Mouse (Mus musculus): ENCODE measurements around the gene Mblac1. TPM values are rescaled to one million over a fixed set of nuclear protein-coding genes. Genes with fewer than 3 reads are reported as not detected.

The Mblac1 gene
- polyA plus RNA-seq, 1 experiment from 2014 or later, result 6.7 TPM

DNA sequence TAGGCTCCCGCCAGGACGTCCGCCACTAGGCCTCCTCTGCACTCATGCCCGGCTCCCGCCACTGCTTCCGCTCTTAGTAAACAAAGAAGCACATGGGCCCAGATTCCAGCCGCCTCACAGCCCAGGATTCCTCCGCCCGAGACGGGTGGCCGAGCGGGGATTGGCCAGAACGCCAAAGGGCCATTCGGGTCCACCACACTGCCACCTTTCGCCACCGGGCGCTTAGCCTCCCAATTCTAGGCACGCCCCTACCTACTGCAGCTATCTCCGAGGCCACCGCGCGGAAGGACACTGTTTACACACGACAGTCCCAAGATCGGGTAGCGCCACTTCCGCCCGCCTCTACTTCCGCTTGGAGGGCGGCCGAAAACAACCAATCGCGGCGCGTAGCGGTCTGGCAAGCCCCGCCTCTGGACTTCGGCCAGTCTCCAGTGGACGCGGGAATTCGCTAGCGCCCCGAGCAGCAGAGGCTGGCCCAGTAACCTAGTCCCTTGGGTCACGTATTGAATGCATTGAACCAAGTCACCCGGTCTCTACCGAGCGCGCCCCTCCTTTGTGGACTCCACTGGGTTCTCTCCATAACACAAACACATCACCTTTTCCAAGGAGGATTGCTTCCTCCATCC, 23.1 kb upstream of the Mblac1 start:
- H3K9me3 ChIP-seq (replicated peaks; ENCODE audit: control insufficient read depth, low read length), result no peaks in the 10 kb centered on the region
- peak overlapping the region; percentile 77 for H3K4me2 ChIP-seq (ENCODE audit: low read depth, low read length)
- peaks cover 11% of the 10 kb centered on the region for H3K4me1 ChIP-seq (ENCODE audit: control insufficient read depth, insufficient read depth, low read length)
- peak overlapping the region; percentile 84 for H3K9ac ChIP-seq (ENCODE audit: low read length)
- WGBS, result under 1% methylated on average over 47 of the region's 47 CpGs
- H3K4me3 ChIP-seq (replicated peaks; ENCODE audit: low read length), result peak overlapping the region; percentile 83
- H3K27ac ChIP-seq (ENCODE audit: low read length), result peak overlapping the region; percentile 98
- H3K36me3 ChIP-seq (ENCODE audit: control insufficient read depth, insufficient read depth, low read length), result peaks cover 21% of the 10 kb centered on the region
- no peaks in the 10 kb centered on the region for H3K27me3 ChIP-seq (ENCODE audit: control insufficient read depth, insufficient read depth, low read length)
- peak; percentile 88 for ATAC-seq (ENCODE audit: insufficient read depth, low FRiP score)

DNA sequence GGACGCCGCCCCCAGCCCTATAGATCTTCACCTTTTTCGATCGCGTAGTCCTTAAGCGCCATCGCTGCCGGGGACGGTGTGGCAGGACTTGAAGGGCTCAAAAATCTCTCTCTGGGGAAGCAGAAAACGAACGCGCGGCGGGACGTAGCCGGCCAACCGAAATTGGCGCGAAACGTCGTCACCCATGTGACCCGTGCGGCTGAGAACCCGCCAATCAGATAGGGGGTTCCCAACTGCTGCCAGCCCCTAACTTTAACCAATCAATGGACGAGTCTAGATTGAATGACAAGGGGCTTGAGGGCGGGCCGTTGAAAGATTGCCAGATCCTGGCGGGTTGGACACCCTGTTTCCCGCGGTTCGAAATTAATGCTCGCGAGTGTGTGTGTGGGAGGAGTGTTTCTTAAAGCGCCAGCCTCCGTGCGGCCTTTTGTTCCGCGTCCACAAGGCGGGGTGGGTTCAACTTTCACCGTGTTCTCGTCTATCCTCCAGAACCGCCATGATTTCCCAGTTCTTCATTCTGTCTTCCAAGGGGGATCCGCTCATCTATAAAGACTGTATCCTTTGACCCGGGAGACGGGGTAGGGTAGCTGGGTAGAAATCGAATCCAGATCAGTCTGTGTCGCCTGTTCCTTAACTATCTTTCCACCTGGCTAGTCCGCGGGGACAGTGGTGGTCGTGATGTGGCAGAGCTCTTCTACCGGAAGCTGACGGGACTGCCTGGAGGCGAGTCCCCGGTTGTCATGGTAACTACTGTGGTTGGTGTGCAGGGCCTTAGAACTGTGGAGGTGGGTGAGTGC, 22.2 kb upstream of the Mblac1 start, which contains the start of the genes Ap4m1 and Mcm7:
Gene Ap4m1 (plus strand): TSS at position 308 of the 797 bp plus-strand sequence.
Gene Mcm7 (minus strand): TSS at position 728 of the 797 bp plus-strand sequence.
- Histone ChIP-seq H3K27ac (ENCODE audit: low read length) (peak within 1 kb of the TSS; percentile 98), H3K4me2 (ENCODE audit: low read depth, low read length) (peak within 1 kb of the TSS; percentile 77), H3K27me3 (ENCODE audit: control insufficient read depth, insufficient read depth, low read length) (no peaks in the 10 kb centered on the region), H3K9ac (ENCODE audit: low read length) (peak within 1 kb of the TSS; percentile 84), H3K4me3 (replicated peaks; ENCODE audit: low read length) (peak within 1 kb of the TSS; percentile 83), H3K9me3 (replicated peaks; ENCODE audit: control insufficient read depth, low read length) (no peaks in the 10 kb centered on the region), H3K36me3 (ENCODE audit: control insufficient read depth, insufficient read depth, low read length) (peaks cover 18% of the 10 kb centered on the region), H3K4me1 (ENCODE audit: control insufficient read depth, insufficient read depth, low read length) (peaks cover 11% of the 10 kb centered on the region)
- peak; percentile 92 for ATAC-seq (ENCODE audit: insufficient read depth, low FRiP score)
- under 1% methylated on average over 54 of the region's 54 CpGs for WGBS

DNA sequence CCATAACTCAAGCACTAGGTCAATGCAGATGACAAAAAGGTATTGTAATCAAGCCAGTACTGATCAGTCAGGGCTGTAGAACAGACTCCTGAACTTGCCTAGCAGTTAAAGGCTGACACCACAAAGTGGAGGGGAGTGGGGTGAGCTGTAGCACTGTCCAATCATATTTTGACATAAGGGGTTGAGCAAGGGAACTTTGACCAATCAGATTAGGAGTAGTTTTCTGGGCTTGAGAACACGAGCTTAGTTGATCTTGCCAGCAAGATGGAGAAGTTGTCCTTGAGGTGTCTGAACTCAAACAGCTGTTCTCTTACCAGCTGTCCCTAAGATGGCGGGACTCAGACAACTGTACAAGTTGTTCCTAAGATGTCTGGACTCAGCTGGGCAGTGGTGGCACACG, 20.9 kb upstream of the Mblac1 start:
- 69% methylated on average over 3 of the region's 3 CpGs for WGBS
- 0 out of 2 replicates have a peak overlapping the region, but pooled peaks have one; percentile 83 for H3K4me3 ChIP-seq (replicated peaks; ENCODE audit: low read length)

DNA sequence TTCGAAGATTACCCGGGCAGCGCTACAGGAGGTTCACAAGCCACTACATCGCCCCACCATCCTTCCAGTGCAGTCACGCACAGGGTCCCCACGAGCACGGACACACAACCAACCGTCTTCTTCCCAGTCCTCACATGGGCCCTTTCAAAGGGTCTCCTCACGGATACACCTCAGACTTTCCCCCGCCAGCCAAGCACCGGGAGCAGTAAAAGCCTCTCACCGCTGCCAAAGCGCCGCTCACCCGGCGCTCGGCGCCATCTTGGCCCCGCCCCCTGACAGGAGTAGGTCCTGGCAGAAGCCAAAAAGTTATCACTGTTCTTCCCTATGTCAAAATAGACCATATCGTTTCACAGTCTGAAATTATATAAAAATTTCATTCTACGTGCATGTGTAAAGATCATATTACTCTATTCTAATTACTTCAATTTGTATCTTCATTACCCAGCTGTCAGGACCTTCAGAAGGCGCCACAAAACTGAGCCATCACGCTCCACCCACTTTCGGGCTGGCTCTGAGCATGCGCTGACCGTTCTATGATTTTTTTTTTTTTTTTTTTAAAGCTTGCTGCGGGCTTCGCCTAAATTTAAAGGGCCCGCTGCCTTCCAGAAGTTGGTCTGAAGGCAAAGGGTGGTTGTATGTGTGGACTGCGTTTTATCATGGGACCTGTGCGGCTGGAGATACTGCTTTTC, 7.0 kb upstream of the Mblac1 start, which contains the start of the genes Taf6 and Cnpy4:
Gene Taf6 (minus strand): TSS at position 502 of the 689 bp plus-strand sequence.
Gene Cnpy4 (plus strand): TSS at position 536 of the 689 bp plus-strand sequence.
- under 1% methylated on average over 31 of the region's 31 CpGs for WGBS
- Histone ChIP-seq H3K27me3 (ENCODE audit: control insufficient read depth, insufficient read depth, low read length) (no peaks in the 10 kb centered on the region), H3K4me2 (ENCODE audit: low read depth, low read length) (peak within 1 kb of the TSS; percentile 71), H3K36me3 (ENCODE audit: control insufficient read depth, insufficient read depth, low read length) (peaks cover 3% of the 10 kb centered on the region; the same call in 1 of the 2 replicates), H3K4me3 (replicated peaks; ENCODE audit: low read length) (peak within 1 kb of the TSS; percentile 78), H3K27ac (ENCODE audit: low read length) (peak within 1 kb of the TSS; percentile 83), H3K9ac (ENCODE audit: low read length) (peak within 1 kb of the TSS; percentile 91), H3K9me3 (replicated peaks; ENCODE audit: control insufficient read depth, low read length) (no peaks in the 10 kb centered on the region), H3K4me1 (ENCODE audit: control insufficient read depth, insufficient read depth, low read length) (peaks cover 13% of the 10 kb centered on the region; the same call in 1 of the 2 replicates)
- peak; percentile 86 for ATAC-seq (ENCODE audit: insufficient read depth, low FRiP score)

More for the DNA sequence above, 20.9 kb upstream of the Mblac1 start:
- no peak overlapping the region for H3K9ac ChIP-seq (ENCODE audit: low read length)
- peaks cover 8% of the 10 kb centered on the region; the same call in 1 of the 2 replicates for H3K36me3 ChIP-seq (ENCODE audit: control insufficient read depth, insufficient read depth, low read length)
- ATAC-seq (ENCODE audit: insufficient read depth, low FRiP score), result no peak
- H3K9me3 ChIP-seq (replicated peaks; ENCODE audit: control insufficient read depth, low read length), result no peaks in the 10 kb centered on the region
- H3K4me2 ChIP-seq (ENCODE audit: low read depth, low read length), result peak overlapping the region; percentile 71
- peaks cover 11% of the 10 kb centered on the region for H3K4me1 ChIP-seq (ENCODE audit: control insufficient read depth, insufficient read depth, low read length)
- no peak overlapping the region for H3K27ac ChIP-seq (ENCODE audit: low read length)
- no peaks in the 10 kb centered on the region for H3K27me3 ChIP-seq (ENCODE audit: control insufficient read depth, insufficient read depth, low read length)

DNA sequence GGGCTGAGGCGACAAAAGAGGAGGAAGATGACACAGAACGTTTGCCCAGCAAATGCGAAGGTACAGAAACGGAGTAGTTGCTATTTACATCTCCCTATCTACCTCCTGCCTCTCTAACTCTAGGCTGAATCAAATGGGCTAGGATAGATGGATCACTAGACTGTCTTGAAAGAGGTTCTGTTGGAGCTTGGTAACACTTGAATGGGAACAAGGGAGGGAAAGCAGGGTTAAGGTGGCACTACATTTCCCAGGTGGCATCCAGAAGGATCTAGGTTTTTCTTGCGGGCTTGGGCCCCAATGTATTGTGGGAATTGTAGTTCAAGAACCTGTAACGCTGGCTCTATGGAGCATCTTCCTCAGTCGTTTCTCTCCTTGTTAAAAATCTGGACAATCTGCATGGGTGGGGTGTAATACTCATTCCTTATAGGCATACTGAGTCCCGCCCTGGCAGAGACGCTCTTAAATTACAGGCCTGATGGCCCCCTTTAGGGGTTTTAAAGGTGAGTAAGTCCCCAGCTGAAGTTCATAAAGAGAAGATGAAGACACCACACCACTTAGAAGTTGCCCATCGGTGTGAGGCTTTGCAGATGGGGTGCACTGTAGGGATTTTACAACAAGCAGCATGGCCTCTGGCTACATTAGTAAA, 6.3 kb upstream of the Mblac1 start:
- Histone ChIP-seq H3K4me1 (ENCODE audit: control insufficient read depth, insufficient read depth, low read length) (peaks cover 13% of the 10 kb centered on the region; the same call in 1 of the 2 replicates), H3K9ac (ENCODE audit: low read length) (peak overlapping the region; percentile 84), H3K4me2 (ENCODE audit: low read depth, low read length) (peak overlapping the region; percentile 60), H3K4me3 (replicated peaks; ENCODE audit: low read length) (peak overlapping the region; percentile 78), H3K27ac (ENCODE audit: low read length) (peak overlapping the region; percentile 83), H3K27me3 (ENCODE audit: control insufficient read depth, insufficient read depth, low read length) (no peaks in the 10 kb centered on the region), H3K9me3 (replicated peaks; ENCODE audit: control insufficient read depth, low read length) (no peaks in the 10 kb centered on the region), H3K36me3 (ENCODE audit: control insufficient read depth, insufficient read depth, low read length) (peaks cover 2% of the 10 kb centered on the region; the same call in 1 of the 2 replicates)
- ATAC-seq (ENCODE audit: insufficient read depth, low FRiP score), result peak; percentile 87
- under 1% methylated on average over 10 of the region's 10 CpGs for WGBS

DNA sequence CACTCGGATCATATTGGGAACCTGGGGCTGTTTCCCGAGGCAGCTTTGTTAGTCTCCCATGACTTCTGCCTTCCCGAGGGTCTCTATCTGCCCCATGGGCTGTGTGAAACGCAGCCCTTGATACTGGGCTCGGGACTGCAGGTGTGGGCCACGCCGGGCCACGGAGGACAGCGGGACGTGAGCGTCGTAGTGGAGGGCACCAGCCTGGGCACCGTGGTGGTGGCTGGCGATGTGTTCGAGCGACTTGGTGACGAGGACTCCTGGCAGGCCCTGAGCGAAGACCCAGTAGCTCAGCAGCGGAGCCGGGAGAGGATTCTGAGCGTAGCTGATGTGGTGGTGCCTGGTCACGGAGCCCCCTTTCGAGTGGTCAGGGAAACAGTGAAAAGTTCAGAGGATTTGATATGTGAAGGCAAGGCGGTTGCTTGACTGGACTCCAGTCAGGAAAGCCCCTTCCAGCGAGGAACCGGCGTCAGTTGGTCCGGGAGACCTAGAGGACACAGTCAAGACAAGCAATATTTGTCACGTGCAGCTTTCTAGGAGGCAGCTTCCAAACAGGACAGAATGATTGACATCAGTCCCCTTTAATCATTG, 736 bp downstream of the Mblac1 start:
- H3K27me3 ChIP-seq (ENCODE audit: control insufficient read depth, insufficient read depth, low read length), result no peaks in the 10 kb centered on the region
- peaks cover 6% of the 10 kb centered on the region; the same call in 1 of the 2 replicates for H3K4me1 ChIP-seq (ENCODE audit: control insufficient read depth, insufficient read depth, low read length)
- peak overlapping the region; percentile 80 for H3K4me3 ChIP-seq (replicated peaks; ENCODE audit: low read length)
- H3K9ac ChIP-seq (ENCODE audit: low read length), result peak overlapping the region; percentile 89
- peak overlapping the region; percentile 88 for H3K27ac ChIP-seq (ENCODE audit: low read length)
- peak; percentile 65 for ATAC-seq (ENCODE audit: insufficient read depth, low FRiP score)
- no peaks in the 10 kb centered on the region for H3K36me3 ChIP-seq (ENCODE audit: control insufficient read depth, insufficient read depth, low read length)
- WGBS, result 2% methylated on average over 29 of the region's 29 CpGs
- no peaks in the 10 kb centered on the region for H3K9me3 ChIP-seq (replicated peaks; ENCODE audit: control insufficient read depth, low read length)
- H3K4me2 ChIP-seq (ENCODE audit: low read depth, low read length), result peak overlapping the region; percentile 98

DNA sequence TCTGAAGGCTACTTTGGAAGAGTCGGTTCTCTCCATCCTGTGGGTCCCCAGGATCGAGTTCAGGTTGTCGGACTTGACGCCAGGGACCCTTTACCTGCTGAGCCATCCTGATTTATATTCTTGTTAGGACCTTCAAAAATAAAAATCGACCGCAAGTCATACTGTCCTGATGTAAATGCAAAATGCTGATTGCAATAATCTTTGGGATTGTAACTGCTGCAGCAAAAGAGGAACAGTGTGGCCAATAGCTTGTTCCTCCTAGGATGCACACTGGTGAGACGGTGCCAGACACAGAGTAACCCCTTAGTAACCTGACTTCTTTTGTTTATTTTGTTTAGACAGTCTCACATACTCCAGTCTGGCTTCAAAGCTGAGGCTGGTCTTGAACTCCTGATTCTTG, 1.3 kb downstream of the Mblac1 start:
- Histone ChIP-seq H3K9ac (ENCODE audit: low read length) (peak overlapping the region; percentile 89), H3K4me2 (ENCODE audit: low read depth, low read length) (peak overlapping the region; percentile 98), H3K36me3 (ENCODE audit: control insufficient read depth, insufficient read depth, low read length) (no peaks in the 10 kb centered on the region), H3K4me3 (replicated peaks; ENCODE audit: low read length) (peak overlapping the region; percentile 80), H3K4me1 (ENCODE audit: control insufficient read depth, insufficient read depth, low read length) (peaks cover 6% of the 10 kb centered on the region; the same call in 1 of the 2 replicates), H3K27ac (ENCODE audit: low read length) (no peak overlapping the region), H3K27me3 (ENCODE audit: control insufficient read depth, insufficient read depth, low read length) (no peaks in the 10 kb centered on the region), H3K9me3 (replicated peaks; ENCODE audit: control insufficient read depth, low read length) (no peaks in the 10 kb centered on the region)
- no peak for ATAC-seq (ENCODE audit: insufficient read depth, low FRiP score)
- WGBS, result 67% methylated on average over 7 of the region's 7 CpGs

DNA sequence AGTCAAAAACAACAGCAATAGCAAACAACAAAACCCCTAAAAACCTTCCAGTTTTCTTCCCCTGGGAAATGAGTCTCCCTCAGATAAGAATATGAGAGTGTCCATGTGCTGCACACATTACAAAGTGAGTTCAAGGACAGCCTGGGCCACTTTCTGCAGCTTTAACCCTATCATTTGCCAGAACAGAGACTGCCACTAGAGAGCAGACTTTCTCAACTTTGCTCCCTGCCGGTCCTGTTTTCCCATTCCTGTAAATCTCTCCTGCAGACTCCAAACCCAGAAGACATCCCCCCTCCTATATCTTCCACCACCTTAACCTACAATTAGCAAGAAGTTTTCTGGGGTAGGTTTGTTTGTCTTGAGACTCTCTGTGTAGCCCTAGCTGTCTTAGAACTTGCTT, 5.5 kb downstream of the Mblac1 start:
- Histone ChIP-seq H3K27ac (ENCODE audit: low read length) (no peak overlapping the region), H3K4me3 (replicated peaks; ENCODE audit: low read length) (no peak overlapping the region), H3K36me3 (ENCODE audit: control insufficient read depth, insufficient read depth, low read length) (no peaks in the 10 kb centered on the region), H3K9me3 (replicated peaks; ENCODE audit: control insufficient read depth, low read length) (no peaks in the 10 kb centered on the region), H3K9ac (ENCODE audit: low read length) (no peak overlapping the region), H3K27me3 (ENCODE audit: control insufficient read depth, insufficient read depth, low read length) (no peaks in the 10 kb centered on the region), H3K4me1 (ENCODE audit: control insufficient read depth, insufficient read depth, low read length) (peaks cover 6% of the 10 kb centered on the region; the same call in 1 of the 2 replicates), H3K4me2 (ENCODE audit: low read depth, low read length) (no peak overlapping the region)
- ATAC-seq (ENCODE audit: insufficient read depth, low FRiP score), result no peak
- WGBS, result 4% methylated on average over 1 of the region's 1 CpGs

Measured in stomach, embryonic 16.5 days (tissue).